Mouse (Mus musculus) embryonic facial prominence, embryonic 12.5 days (tissue): ENCODE data around the gene Tmem239. TPM values are rescaled to one million over a fixed set of nuclear protein-coding genes. Genes with fewer than 3 reads are reported as not detected.

Source experiments
- ATAC-seq: fragments of 200-750 bp; cut with Nextera tagmentation; 2 replicates; pipeline ENCODE4 v1.8.0; 2017; ENCODE audit not compliant: insufficient number of reproducible peaks, insufficient read depth, low FRiP score, low TSS enrichment
- H3K27ac ChIP-seq: fragments of 300-500 bp; sonication (generic); 2 replicates; pipeline ENCODE4 v1.5.1; 2016; ENCODE audit warnings: mild to moderate bottlenecking
- H3K27me3 ChIP-seq: fragments of 300-500 bp; sonication (generic); 2 replicates; pipeline ENCODE4 v1.6.1; 2016; ENCODE audit warnings: mild to moderate bottlenecking, moderate library complexity
- H3K36me3 ChIP-seq: fragments of 300-500 bp; sonication (generic); 2 replicates; pipeline ENCODE4 v1.6.1; 2016; ENCODE audit warnings: mild to moderate bottlenecking
- H3K4me1 ChIP-seq: fragments of 300-500 bp; sonication (generic); 2 replicates; pipeline ENCODE4 v1.6.1; 2016
- H3K4me2 ChIP-seq: fragments of 300-500 bp; sonication (generic); replicated peaks from 2 replicates; pipeline ENCODE4 v1.6.1; 2016; ENCODE audit warnings: mild to moderate bottlenecking, moderate library complexity
- H3K4me3 ChIP-seq: fragments of 300-500 bp; sonication (generic); 2 replicates; pipeline ENCODE4 v1.5.1; 2016; ENCODE audit warnings: mild to moderate bottlenecking
- H3K9ac ChIP-seq: fragments of 300-500 bp; sonication (generic); 2 replicates; pipeline ENCODE4 v1.6.1; 2016; ENCODE audit warnings: mild to moderate bottlenecking, moderate library complexity
- H3K9me3 ChIP-seq: fragments of 300-500 bp; sonication (generic); 2 replicates; pipeline ENCODE4 v1.6.1; 2016; ENCODE audit warnings: mild to moderate bottlenecking, moderate library complexity
- WGBS: fragments of 180-500 bp; shearing (Covaris S2); methylation state at CpG from one replicate; pipeline ENCODE4 v1.1.7; 2016; 5-methylcytosine and 5-hydroxymethylcytosine counted together
- polyA plus RNA-seq: library from polyadenylated mRNA; unstranded; fragments of >200 nt; fragmentation: Nextera tagmentation; extraction: Ambion mirVana; gene quantifications from 2 replicates; pipeline ENCODE4 v1.2.1, GENCODE M21; 2016

The Tmem239 gene
- polyA plus RNA-seq, 1 experiment from 2014 or later: 0.20 TPM

DNA sequence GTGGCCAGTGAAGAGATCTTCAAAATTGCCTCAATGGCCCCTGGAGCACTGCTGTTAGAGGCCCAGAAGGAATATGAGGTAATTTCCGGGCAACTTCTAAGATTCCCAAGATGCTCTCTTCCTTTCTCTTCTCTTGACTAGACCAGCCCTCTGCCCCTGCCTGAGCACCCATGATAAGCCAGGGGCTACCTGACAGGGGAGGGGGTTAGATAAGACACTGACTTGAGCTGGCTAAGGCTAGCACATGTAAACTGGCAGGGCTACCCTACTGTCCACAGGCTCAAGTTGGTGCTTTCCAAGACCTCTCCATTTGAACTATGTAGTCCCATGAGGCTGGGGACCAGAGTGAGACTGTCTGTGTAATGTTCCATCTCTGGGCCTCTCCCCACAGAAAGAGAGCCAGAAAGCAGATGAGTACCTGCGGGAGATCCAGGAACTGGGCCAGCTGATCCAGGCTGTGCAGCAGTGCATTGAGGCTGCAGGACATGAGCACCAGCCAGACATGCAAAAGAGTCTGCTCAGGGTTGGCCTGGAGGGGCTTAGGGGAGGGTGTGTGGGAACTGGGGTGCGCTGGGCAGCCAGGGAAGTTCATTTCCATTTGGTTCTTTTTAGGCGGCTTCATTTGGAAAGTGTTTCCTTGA lies 33.7 kb downstream of the Tmem239 start:
- Histone ChIP-seq H3K4me1 (no peaks in the 10 kb centered on the region), H3K9me3 (no peaks in the 10 kb centered on the region), H3K4me2 (no peak overlapping the region), H3K4me3 (no peak overlapping the region), H3K27ac (no peak overlapping the region), H3K36me3 (peaks cover 75% of the 10 kb centered on the region), H3K9ac (no peak overlapping the region), H3K27me3 (no peaks in the 10 kb centered on the region)
- 81% methylated on average over 4 of the region's 4 CpGs for WGBS
- ATAC-seq: no peak; the same call in 1 of the 2 replicates

GRCm38 (mm10) chr2:130442162-130442561 lies 35.9 kb downstream of the Tmem239 start:
- Histone ChIP-seq H3K27ac (no peak overlapping the region), H3K9ac (no peak overlapping the region), H3K4me3 (no peak overlapping the region), H3K9me3 (no peaks in the 10 kb centered on the region), H3K4me1 (no peaks in the 10 kb centered on the region), H3K36me3 (peaks cover 71% of the 10 kb centered on the region), H3K27me3 (no peaks in the 10 kb centered on the region), H3K4me2 (no peak overlapping the region)
- WGBS: 87% methylated on average over 10 of the region's 10 CpGs
- ATAC-seq: no peak

DNA sequence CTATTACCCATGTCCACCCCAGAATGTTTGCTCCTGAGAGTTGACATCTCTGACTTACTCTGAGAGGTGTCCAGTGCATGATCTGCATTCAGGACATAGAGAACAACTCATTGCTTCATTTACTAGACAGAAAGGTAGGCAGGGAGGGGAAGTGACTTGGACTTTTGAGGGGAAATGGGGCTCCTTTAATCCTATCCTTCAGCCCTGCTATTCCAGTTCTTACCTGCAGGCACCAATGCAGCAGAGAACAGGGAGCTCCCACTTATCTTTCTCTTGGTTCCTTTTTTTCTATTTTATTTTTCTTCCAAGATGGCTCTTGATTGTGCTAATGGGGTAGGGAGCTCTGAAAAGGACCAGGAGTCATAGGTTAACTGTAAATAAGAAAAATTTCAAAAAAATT lies 42.2 kb downstream of the Tmem239 start:
- H3K9me3 ChIP-seq: no peaks in the 10 kb centered on the region
- no peak overlapping the region for H3K27ac ChIP-seq
- no peak overlapping the region for H3K4me2 ChIP-seq
- peaks cover 11% of the 10 kb centered on the region for H3K36me3 ChIP-seq
- no peaks in the 10 kb centered on the region for H3K27me3 ChIP-seq
- H3K9ac ChIP-seq: no peak overlapping the region
- peaks cover 14% of the 10 kb centered on the region for H3K4me1 ChIP-seq
- no peak for ATAC-seq
- no peak overlapping the region for H3K4me3 ChIP-seq

DNA sequence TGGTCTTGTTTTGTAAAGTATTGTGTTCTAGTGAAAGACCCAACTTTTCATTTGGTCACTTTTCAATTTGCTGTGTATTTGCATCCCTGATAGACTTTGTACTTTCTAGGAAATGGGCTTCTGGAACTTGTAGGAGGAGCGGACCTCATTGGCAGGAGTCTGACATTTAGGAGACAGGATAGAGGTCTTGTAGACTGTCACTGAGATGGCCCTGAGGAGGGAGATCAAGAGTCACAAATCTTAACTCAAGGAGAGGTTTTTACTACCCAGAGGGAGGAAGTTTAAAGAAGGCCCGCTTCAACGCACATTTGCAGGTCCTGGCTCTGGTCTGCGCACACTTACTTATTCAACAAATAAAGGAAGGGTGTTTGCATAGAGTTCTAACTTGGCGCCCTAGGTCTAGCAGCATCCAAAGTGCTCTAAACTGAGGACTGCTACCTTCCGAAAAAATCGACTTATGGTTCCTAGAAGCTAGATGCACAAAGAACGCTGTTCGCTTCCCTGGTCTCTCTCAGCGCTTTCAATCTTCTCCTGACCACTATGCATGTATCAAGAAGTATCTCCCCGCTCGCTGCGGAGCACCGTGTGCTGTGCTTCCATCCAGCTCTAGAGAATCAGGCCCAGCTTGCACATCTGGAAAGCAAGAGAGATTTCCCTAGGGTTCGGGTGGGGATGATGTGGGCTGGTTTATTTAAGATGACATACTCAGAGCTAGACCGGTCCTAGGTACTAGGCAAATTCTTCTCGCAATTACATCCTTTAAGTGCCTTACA lies 42.9 kb downstream of the Tmem239 start:
- peak overlapping the region; percentile 78 for H3K4me2 ChIP-seq

DNA sequence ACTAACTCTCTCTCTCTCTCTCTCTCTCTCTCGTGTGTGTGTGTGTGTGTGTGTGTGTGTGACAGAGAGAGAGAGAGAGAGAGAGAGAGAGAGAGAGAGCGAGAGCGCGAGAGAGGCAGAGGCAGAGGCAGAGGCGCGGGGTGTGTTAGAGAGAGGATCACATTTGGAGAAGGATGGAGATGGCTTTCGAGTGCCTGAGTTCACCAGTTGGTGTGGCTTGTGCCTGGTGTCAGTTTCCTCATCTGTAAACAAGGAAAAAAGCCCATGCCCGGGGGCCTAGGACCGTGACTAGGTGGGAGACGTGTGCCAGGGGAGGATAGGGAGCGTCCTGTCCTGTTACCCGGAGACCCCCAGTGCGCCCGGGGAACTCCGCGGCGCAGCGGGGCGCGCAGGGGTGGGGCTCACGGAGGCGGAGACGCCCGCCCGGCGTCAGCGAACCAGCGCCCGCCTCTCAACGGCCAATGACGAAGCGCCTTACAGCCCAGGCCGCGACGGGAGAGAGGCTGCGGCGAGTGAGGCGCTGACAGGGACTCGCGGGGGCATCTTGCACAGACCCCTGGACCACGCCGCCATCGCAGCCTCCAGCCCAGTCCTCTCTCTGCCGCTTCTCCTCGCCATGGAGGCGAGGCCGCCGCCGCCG lies 43.6 kb downstream of the Tmem239 start, which contains the start of gene Ptpra:
Gene Ptpra (plus strand): TSS at position 485 of the 640 bp plus-strand sequence.
- Histone ChIP-seq H3K4me2 (peak within 1 kb of the TSS; percentile 78), H3K27ac (peak within 1 kb of the TSS; percentile 79), H3K27me3 (no peaks in the 10 kb centered on the region), H3K36me3 (no peaks in the 10 kb centered on the region), H3K9ac (peak within 1 kb of the TSS; percentile 90), H3K4me3 (peak within 1 kb of the TSS; percentile 84), H3K4me1 (peaks cover 15% of the 10 kb centered on the region), H3K9me3 (no peaks in the 10 kb centered on the region)
- peak; percentile 94 for ATAC-seq
- WGBS: under 1% methylated on average over 47 of the region's 50 CpGs

More for the DNA sequence above, 42.9 kb downstream of the Tmem239 start:
- H3K36me3 ChIP-seq: peaks cover 3% of the 10 kb centered on the region
- H3K4me1 ChIP-seq: peaks cover 15% of the 10 kb centered on the region
- no peaks in the 10 kb centered on the region for H3K9me3 ChIP-seq
- H3K4me3 ChIP-seq: peak overlapping the region; percentile 84
- no peaks in the 10 kb centered on the region for H3K27me3 ChIP-seq
- H3K9ac ChIP-seq: peak overlapping the region; percentile 90
- WGBS: 10% methylated on average over 17 of the region's 17 CpGs
- H3K27ac ChIP-seq: no peak overlapping the region
- peak; percentile 2; the same call in 1 of the 2 replicates for ATAC-seq

- peaks cover 15% of the 10 kb centered on the region for H3K4me1 ChIP-seq
- WGBS: under 1% methylated on average over 37 of the region's 47 CpGs
- peak overlapping the region; percentile 84 for H3K4me3 ChIP-seq
- peak; percentile 74 for ATAC-seq
- peak overlapping the region; percentile 78 for H3K4me2 ChIP-seq
- no peaks in the 10 kb centered on the region for H3K27me3 ChIP-seq
- H3K9me3 ChIP-seq: no peaks in the 10 kb centered on the region
- H3K9ac ChIP-seq: peak overlapping the region; percentile 90
- peak overlapping the region; percentile 79 for H3K27ac ChIP-seq
- H3K36me3 ChIP-seq: no peaks in the 10 kb centered on the region
Observed at GRCm38 (mm10) chr2:130450434-130450796, 44.1 kb downstream of the Tmem239 start.

DNA sequence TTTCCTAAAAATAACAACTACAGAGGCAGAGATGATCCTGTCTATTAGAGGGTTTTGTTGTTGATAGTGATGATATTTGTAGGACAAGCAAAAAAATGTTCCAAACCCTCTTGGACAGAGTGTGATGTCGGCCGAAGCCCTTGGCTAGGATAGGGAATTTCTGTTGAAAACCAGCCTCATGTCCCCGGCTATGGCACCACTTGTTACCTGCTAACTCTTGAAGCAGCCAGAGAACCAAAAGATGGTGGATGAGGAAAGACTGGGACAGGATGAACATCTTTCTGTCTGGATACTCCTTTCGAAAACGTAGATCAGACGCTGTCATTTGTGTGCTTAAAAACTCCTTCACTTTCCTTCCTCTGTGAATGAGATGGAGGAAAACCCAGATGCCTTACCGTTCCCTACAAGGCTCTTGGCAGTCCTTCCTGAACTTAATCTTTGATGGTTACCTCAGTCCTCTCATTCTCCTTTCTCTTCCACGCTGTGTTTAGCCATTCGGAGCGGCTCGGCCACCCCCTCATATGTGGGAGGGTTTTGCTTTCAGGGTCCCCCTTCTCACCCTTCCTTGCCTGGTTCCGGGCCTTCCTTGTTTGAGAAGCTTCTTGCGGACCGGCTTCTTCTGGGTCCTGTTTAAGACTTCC lies 44.9 kb downstream of the Tmem239 start:
- H3K4me2 ChIP-seq: peak overlapping the region; percentile 78
- no peaks in the 10 kb centered on the region for H3K9me3 ChIP-seq
- peaks cover 15% of the 10 kb centered on the region for H3K4me1 ChIP-seq
- peak overlapping the region; percentile 84 for H3K4me3 ChIP-seq
- H3K9ac ChIP-seq: peak overlapping the region; percentile 90
- 73% methylated on average over 14 of the region's 14 CpGs for WGBS
- no peaks in the 10 kb centered on the region for H3K27me3 ChIP-seq
- H3K36me3 ChIP-seq: no peaks in the 10 kb centered on the region
- no peak for ATAC-seq
- H3K27ac ChIP-seq: no peak overlapping the region

DNA sequence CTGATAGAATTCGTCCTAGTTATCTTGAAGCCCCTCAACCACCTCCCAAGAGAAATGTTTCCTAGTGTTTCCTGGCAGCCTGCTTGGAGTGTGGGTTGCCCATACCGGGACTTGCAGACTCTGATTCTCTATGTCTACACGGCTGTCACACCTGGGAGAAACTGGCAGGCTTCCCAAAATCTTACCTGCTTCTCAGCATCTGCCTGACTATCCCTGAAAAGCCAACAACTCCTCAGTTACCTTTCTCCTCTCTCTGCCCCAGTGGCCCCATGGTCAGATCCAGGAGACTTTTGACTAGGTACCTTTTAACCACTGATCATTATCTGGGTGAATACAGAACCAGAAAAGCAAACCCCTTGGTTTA lies 45.4 kb downstream of the Tmem239 start:
- Histone ChIP-seq H3K4me2 (peak overlapping the region; percentile 78), H3K36me3 (no peaks in the 10 kb centered on the region), H3K4me1 (peaks cover 15% of the 10 kb centered on the region), H3K9me3 (no peaks in the 10 kb centered on the region), H3K27ac (no peak overlapping the region), H3K27me3 (no peaks in the 10 kb centered on the region), H3K4me3 (peak overlapping the region; percentile 84), H3K9ac (no peak overlapping the region)
- WGBS: 71% methylated on average over 3 of the region's 3 CpGs
- no peak for ATAC-seq

- Histone ChIP-seq H3K27ac (no peak overlapping the region), H3K4me1 (peaks cover 15% of the 10 kb centered on the region), H3K36me3 (no peaks in the 10 kb centered on the region), H3K4me3 (no peak overlapping the region), H3K27me3 (no peaks in the 10 kb centered on the region), H3K9me3 (no peaks in the 10 kb centered on the region), H3K4me2 (no peak overlapping the region), H3K9ac (no peak overlapping the region)
- 62% methylated on average over 2 of the region's 2 CpGs for WGBS
- no peak for ATAC-seq
Observed at GRCm38 (mm10) chr2:130452266-130452665, 46.0 kb downstream of the Tmem239 start.

- ATAC-seq: no peak
- Histone ChIP-seq H3K27ac (no peak overlapping the region), H3K4me1 (peaks cover 15% of the 10 kb centered on the region), H3K4me2 (no peak overlapping the region), H3K9me3 (no peaks in the 10 kb centered on the region), H3K36me3 (no peaks in the 10 kb centered on the region), H3K4me3 (no peak overlapping the region), H3K9ac (no peak overlapping the region), H3K27me3 (no peaks in the 10 kb centered on the region)
- 77% methylated on average over 6 of the region's 6 CpGs for WGBS
Observed at GRCm38 (mm10) chr2:130453421-130453820, 47.1 kb downstream of the Tmem239 start.

- H3K4me1 ChIP-seq: peaks cover 15% of the 10 kb centered on the region
- ATAC-seq: no peak
- no peaks in the 10 kb centered on the region for H3K9me3 ChIP-seq
- no peak overlapping the region for H3K27ac ChIP-seq
- H3K4me2 ChIP-seq: no peak overlapping the region
- no peaks in the 10 kb centered on the region for H3K27me3 ChIP-seq
- no peak overlapping the region for H3K9ac ChIP-seq
- no peak overlapping the region for H3K4me3 ChIP-seq
- H3K36me3 ChIP-seq: no peaks in the 10 kb centered on the region
- 88% methylated on average over 6 of the region's 6 CpGs for WGBS
Observed at GRCm38 (mm10) chr2:130454748-130455370, 48.6 kb downstream of the Tmem239 start.
